Mouse (Mus musculus): ENCODE data around the gene Zfpl1. TPM values are rescaled to one million over a fixed set of nuclear protein-coding genes. Genes with fewer than 3 reads are reported as not detected.

Zfpl1 gene
- polyA plus RNA-seq (2015; fragmentation: Illumina TruSeq; extraction: RNeasy Lipid Tissue Mini Kit (QIAGEN cat#74804); ENCODE audit: insufficient read depth, low read depth, low replicate concordance) = 16.8 TPM

GRCm38 (mm10) chr19:6084478-6085248, at the start of gene Zfpl1, which contains the start of gene Cdca5:
Zfpl1 (minus strand) TSS chr19:6084956.
Cdca5 (plus strand) TSS chr19:6084983.

GRCm38 (mm10) chr19:6127760-6128341, 43.1 kb upstream of the Zfpl1 start, which contains the start of gene Snx15:
Snx15 (minus strand) TSS chr19:6128304.

GRCm38 (mm10) chr19:6117986-6118676, 33.4 kb upstream of the Zfpl1 start, which contains the start of gene Sac3d1:
Sac3d1 (minus strand) TSS chr19:6118650.

DNA sequence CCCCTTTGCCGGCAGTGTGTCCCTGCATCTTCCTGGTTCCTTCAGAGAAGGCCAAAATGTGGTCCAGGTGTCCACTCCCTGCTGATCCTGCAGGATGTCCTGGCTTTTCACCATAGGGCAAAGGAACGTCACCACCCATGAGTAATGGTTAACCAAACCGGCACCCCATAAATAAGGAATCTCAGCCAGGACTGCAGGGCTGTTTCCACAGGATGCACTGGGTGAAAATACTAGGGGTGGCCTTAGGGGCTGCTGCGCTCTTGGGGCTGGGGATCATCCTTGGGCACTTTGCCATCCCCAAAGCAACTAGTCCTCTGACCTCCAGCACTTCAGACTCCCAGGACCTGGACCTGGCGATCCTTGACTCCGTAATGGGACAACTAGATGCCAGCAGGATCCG, 20.8 kb upstream of the Zfpl1 start, which contains the start of gene Naaladl1:
Naaladl1 (plus strand) TSS at position 197 of the 400 bp plus-strand sequence.

GRCm38 (mm10) chr19:6094119-6094518, 9.4 kb upstream of the Zfpl1 start, which contains the start of gene AC131692.1:
AC131692.1 (plus strand) TSS chr19:6094419.

DNA sequence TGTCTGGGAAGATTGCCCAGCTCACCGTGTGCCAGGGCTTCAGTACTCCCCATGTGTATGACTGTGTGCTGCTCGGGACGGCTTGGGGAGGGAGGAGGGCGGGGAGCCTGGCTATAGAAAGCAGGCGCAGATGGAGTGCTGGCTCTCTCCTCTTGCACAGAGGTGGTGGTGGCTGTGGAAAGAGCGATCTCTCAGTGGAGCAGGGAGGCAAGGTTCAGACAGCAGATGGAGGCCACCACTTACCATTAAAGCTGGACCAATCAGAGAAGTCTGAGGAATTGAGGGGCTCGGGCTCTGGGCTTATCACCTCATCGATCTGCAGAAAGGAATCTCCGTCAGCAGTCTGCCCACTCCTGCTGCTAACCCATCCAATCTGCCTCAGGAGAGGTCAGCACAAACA, 2.6 kb downstream of the Zfpl1 start, which contains the start of gene Gm28374:
Gm28374 (minus strand) TSS at position 101 of the 400 bp plus-strand sequence.

GRCm38 (mm10) chr19:6079983-6080480, 4.7 kb downstream of the Zfpl1 start, which contains the start of gene Tmem262:
Tmem262 (plus strand) TSS chr19:6080033.

GRCm38 (mm10) chr19:6076564-6077393, 8.0 kb downstream of the Zfpl1 start, which contains the start of gene Vps51:
Vps51 (minus strand) TSS chr19:6077231.

DNA sequence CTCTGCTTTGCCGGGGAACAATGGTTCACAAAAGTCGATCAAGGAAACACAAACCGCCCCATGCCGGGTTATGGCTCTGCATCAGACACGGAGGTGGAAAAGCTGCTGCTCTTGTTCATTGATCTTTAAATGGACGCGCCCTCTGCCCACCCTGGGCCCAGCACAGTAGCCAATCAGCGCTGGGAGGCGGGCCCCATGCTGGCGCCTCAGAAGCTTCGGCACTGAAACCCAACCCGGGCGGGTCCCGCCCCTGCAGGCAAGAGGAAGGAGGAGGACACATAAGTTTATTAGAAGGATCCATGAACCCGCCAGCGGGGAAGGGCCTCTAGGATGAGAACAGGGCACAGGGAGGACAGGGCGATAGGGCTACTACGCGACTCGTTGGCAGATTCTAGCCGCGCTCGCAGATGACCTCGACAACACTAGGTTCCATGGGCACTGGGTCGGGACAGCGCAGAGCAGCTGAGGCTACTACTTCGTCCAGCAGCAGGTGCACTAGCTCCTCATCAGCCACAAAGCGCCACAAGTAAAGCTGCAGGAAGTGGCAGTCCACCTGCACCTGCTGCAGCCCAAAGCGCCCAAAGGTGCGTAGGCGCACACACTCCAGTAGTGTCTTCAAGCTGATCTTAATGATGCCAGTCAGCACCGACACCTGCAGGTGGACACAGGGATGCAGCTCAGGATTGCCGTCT, 16.9 kb downstream of the Zfpl1 start, which contains the start of gene Tm7sf2:
Tm7sf2 (minus strand) TSS at position 650 of the 692 bp plus-strand sequence.

DNA sequence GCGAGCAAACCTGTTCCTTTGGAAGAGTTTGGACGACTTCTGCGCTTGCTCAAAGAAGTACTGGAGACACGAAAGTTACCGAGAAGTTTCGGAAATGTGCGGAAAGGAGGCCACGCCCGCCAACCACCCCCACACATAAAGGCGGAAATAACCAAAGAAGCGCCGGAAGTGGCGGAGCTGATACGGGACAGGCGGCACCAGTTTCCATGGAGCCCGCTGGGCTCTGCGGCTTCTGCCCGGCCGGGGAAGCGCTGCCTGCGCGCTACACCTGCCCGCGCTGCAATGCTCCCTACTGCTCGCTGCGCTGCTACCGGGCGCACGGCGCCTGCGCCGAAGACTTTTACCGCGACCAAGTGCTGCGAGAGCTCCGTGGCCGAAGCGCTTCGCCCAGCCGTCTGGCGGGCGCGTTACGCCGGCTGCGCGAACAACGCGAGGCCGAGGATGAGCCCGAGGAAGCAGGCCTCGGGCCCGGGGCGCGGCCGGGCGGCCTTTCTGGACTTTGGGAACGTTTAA, 23.7 kb downstream of the Zfpl1 start, which contains the start of gene Znhit2:
Znhit2 (plus strand) TSS at position 172 of the 513 bp plus-strand sequence.

DNA sequence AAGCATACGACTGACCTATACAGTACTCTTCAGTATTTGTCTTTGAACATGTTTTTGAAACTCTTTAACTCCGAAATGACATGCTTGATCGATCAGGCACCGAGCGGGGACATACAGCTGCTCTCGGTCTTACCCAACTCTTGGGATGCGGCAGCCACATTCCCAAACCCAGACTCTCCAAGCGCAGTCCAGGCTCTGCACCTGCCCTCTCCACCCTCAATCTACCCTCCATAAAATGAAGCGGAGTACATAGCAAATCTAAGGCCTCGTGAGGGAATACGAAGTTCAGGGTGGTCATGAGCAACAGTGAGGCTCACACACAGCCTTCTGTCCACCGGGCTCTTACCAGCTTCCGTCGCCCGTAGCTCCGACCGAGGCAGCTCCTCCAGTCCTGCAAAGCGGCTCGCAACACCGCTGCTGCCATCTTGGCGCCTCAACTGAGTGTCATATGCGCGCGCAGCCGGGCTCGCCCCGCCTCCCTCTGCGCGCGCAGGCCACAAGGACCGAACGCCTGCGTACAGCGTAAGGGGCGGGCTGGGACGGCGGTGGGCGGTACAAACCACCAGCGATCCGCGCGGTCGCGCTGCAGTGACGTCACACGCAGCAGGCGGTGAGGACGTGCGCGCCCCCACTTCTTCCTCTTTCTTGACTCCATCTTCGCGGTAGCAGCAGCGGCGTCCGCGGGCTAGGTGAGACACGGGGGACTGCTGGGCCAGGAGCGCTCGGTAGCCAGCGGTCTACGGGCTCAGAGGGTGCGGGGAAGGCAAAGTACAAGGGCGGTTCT, 27.3 kb downstream of the Zfpl1 start, which contains the start of the genes Mrpl49 and Fau:
Mrpl49 (minus strand) TSS at position 473 of the 784 bp plus-strand sequence.
Fau (plus strand) TSS at position 532 of the 784 bp plus-strand sequence.

DNA sequence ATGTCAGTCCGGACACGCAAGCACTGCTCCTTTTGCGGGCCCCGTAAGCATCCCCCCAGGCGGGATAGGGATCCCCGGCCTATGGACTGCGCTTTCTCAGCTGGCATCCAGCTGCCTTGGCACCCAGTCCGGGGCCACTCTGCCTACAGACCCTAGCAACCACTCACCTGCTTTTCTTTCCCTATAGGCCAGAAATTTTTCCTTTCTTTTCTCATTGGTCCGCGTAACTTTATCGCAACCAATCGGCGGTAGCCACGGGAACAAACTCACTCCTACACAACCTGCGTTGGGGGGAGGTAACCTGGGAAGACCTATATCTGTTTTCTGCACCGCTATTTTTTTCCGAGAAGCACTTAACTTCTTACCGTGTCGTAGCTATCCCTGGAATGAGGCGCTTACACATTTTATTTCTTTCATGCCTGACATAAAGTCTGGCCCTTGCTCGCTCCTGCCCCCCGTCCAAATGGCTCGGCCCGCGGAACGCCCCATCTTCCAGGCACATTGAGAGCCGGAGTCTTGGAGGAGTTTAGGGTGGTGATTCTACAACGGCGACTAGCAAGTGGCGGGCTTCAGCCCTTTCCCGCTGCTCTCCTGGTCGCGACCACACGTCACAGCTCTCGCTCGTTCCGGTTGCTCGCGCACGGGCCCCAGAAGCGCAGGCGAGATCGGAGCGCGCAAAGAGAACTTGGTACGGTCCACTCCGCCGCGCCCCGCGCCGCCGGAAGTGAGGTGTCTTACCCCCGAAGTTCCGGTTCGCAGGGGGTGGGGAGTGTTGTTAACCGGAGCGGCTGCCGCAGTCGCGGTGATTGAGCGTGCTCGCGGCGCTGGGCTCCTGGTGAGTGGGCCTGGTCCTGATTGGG, 38.2 kb downstream of the Zfpl1 start, which contains the start of gene Syvn1:
Syvn1 (plus strand) TSS at position 283 of the 860 bp plus-strand sequence.

Other genes starting within 250 kb of the Zfpl1 start
- gene Frmd8, start 209.7 kb downstream of the Zfpl1 start, polyA plus RNA-seq (2015; fragmentation: Illumina TruSeq; extraction: RNeasy Lipid Tissue Mini Kit (QIAGEN cat#74804); ENCODE audit: insufficient read depth, low read depth, low replicate concordance) = 2.3 TPM
- 7.3 TPM for gene Slc25a45, start 207.1 kb downstream of the Zfpl1 start, polyA plus RNA-seq (2015; fragmentation: Illumina TruSeq; extraction: RNeasy Lipid Tissue Mini Kit (QIAGEN cat#74804); ENCODE audit: insufficient read depth, low read depth, low replicate concordance)
- gene Tigd3, start 190.8 kb downstream of the Zfpl1 start, polyA plus RNA-seq (2015; fragmentation: Illumina TruSeq; extraction: RNeasy Lipid Tissue Mini Kit (QIAGEN cat#74804); ENCODE audit: insufficient read depth, low read depth, low replicate concordance) = not detected
- gene Dpf2, start 171.9 kb downstream of the Zfpl1 start, polyA plus RNA-seq (2015; fragmentation: Illumina TruSeq; extraction: RNeasy Lipid Tissue Mini Kit (QIAGEN cat#74804); ENCODE audit: insufficient read depth, low read depth, low replicate concordance) = 16.6 TPM
- 4.4 TPM for gene Cdc42ep2, start 160.1 kb downstream of the Zfpl1 start, polyA plus RNA-seq (2015; fragmentation: Illumina TruSeq; extraction: RNeasy Lipid Tissue Mini Kit (QIAGEN cat#74804); ENCODE audit: insufficient read depth, low read depth, low replicate concordance)
- 6.8 TPM for gene Pola2, start 120.8 kb downstream of the Zfpl1 start, polyA plus RNA-seq (2015; fragmentation: Illumina TruSeq; extraction: RNeasy Lipid Tissue Mini Kit (QIAGEN cat#74804); ENCODE audit: insufficient read depth, low read depth, low replicate concordance)
- not detected for gene Slc22a20, start 98.8 kb downstream of the Zfpl1 start, polyA plus RNA-seq (2015; fragmentation: Illumina TruSeq; extraction: RNeasy Lipid Tissue Mini Kit (QIAGEN cat#74804); ENCODE audit: insufficient read depth, low read depth, low replicate concordance)
- 5.9 TPM for gene Capn1, start 69.1 kb downstream of the Zfpl1 start, polyA plus RNA-seq (2015; fragmentation: Illumina TruSeq; extraction: RNeasy Lipid Tissue Mini Kit (QIAGEN cat#74804); ENCODE audit: insufficient read depth, low read depth, low replicate concordance)
- 76.9 TPM for gene Syvn1, start 38.4 kb downstream of the Zfpl1 start, polyA plus RNA-seq (2015; fragmentation: Illumina TruSeq; extraction: RNeasy Lipid Tissue Mini Kit (QIAGEN cat#74804); ENCODE audit: insufficient read depth, low read depth, low replicate concordance)
- gene Mrpl49, start 27.2 kb downstream of the Zfpl1 start, polyA plus RNA-seq (2015; fragmentation: Illumina TruSeq; extraction: RNeasy Lipid Tissue Mini Kit (QIAGEN cat#74804); ENCODE audit: insufficient read depth, low read depth, low replicate concordance) = 5.0 TPM
- gene Fau, start 27.1 kb downstream of the Zfpl1 start, polyA plus RNA-seq (2015; fragmentation: Illumina TruSeq; extraction: RNeasy Lipid Tissue Mini Kit (QIAGEN cat#74804); ENCODE audit: insufficient read depth, low read depth, low replicate concordance) = 570 TPM
- gene Znhit2, start 23.8 kb downstream of the Zfpl1 start, polyA plus RNA-seq (2015; fragmentation: Illumina TruSeq; extraction: RNeasy Lipid Tissue Mini Kit (QIAGEN cat#74804); ENCODE audit: insufficient read depth, low read depth, low replicate concordance) = 7.4 TPM
- gene Tm7sf2, start 16.6 kb downstream of the Zfpl1 start, polyA plus RNA-seq (2015; fragmentation: Illumina TruSeq; extraction: RNeasy Lipid Tissue Mini Kit (QIAGEN cat#74804); ENCODE audit: insufficient read depth, low read depth, low replicate concordance) = 14.9 TPM
- gene Vps51, start 7.7 kb downstream of the Zfpl1 start, polyA plus RNA-seq (2015; fragmentation: Illumina TruSeq; extraction: RNeasy Lipid Tissue Mini Kit (QIAGEN cat#74804); ENCODE audit: insufficient read depth, low read depth, low replicate concordance) = 19.7 TPM
- gene Tmem262, start 4.9 kb downstream of the Zfpl1 start, polyA plus RNA-seq (2015; fragmentation: Illumina TruSeq; extraction: RNeasy Lipid Tissue Mini Kit (QIAGEN cat#74804); ENCODE audit: insufficient read depth, low read depth, low replicate concordance) = not detected
- gene Gm28374, start 2.7 kb downstream of the Zfpl1 start, polyA plus RNA-seq (2015; fragmentation: Illumina TruSeq; extraction: RNeasy Lipid Tissue Mini Kit (QIAGEN cat#74804); ENCODE audit: insufficient read depth, low read depth, low replicate concordance) = not detected
- gene Cdca5, start within 50 bp of the Zfpl1 start, polyA plus RNA-seq (2015; fragmentation: Illumina TruSeq; extraction: RNeasy Lipid Tissue Mini Kit (QIAGEN cat#74804); ENCODE audit: insufficient read depth, low read depth, low replicate concordance) = not detected
- not detected for gene AC131692.1, start 9.5 kb upstream of the Zfpl1 start, polyA plus RNA-seq (2015; fragmentation: Illumina TruSeq; extraction: RNeasy Lipid Tissue Mini Kit (QIAGEN cat#74804); ENCODE audit: insufficient read depth, low read depth, low replicate concordance)
- gene Naaladl1, start 20.8 kb upstream of the Zfpl1 start, polyA plus RNA-seq (2015; fragmentation: Illumina TruSeq; extraction: RNeasy Lipid Tissue Mini Kit (QIAGEN cat#74804); ENCODE audit: insufficient read depth, low read depth, low replicate concordance) = not detected
- gene Sac3d1, start 33.7 kb upstream of the Zfpl1 start, polyA plus RNA-seq (2015; fragmentation: Illumina TruSeq; extraction: RNeasy Lipid Tissue Mini Kit (QIAGEN cat#74804); ENCODE audit: insufficient read depth, low read depth, low replicate concordance) = 3.3 TPM
- 10.1 TPM for gene Snx15, start 43.3 kb upstream of the Zfpl1 start, polyA plus RNA-seq (2015; fragmentation: Illumina TruSeq; extraction: RNeasy Lipid Tissue Mini Kit (QIAGEN cat#74804); ENCODE audit: insufficient read depth, low read depth, low replicate concordance)
- gene Batf2, start 56.0 kb upstream of the Zfpl1 start, polyA plus RNA-seq (2015; fragmentation: Illumina TruSeq; extraction: RNeasy Lipid Tissue Mini Kit (QIAGEN cat#74804); ENCODE audit: insufficient read depth, low read depth, low replicate concordance) = 1.2 TPM
- gene Arl2, start 56.6 kb upstream of the Zfpl1 start, polyA plus RNA-seq (2015; fragmentation: Illumina TruSeq; extraction: RNeasy Lipid Tissue Mini Kit (QIAGEN cat#74804); ENCODE audit: insufficient read depth, low read depth, low replicate concordance) = 9.0 TPM
- gene Majin, start 99.4 kb upstream of the Zfpl1 start, polyA plus RNA-seq (2015; fragmentation: Illumina TruSeq; extraction: RNeasy Lipid Tissue Mini Kit (QIAGEN cat#74804); ENCODE audit: insufficient read depth, low read depth, low replicate concordance) = not detected
- gene Gpha2, start 141.4 kb upstream of the Zfpl1 start, polyA plus RNA-seq (2015; fragmentation: Illumina TruSeq; extraction: RNeasy Lipid Tissue Mini Kit (QIAGEN cat#74804); ENCODE audit: insufficient read depth, low read depth, low replicate concordance) = not detected
- 8.9 TPM for gene Ppp2r5b, start 150.9 kb upstream of the Zfpl1 start, polyA plus RNA-seq (2015; fragmentation: Illumina TruSeq; extraction: RNeasy Lipid Tissue Mini Kit (QIAGEN cat#74804); ENCODE audit: insufficient read depth, low read depth, low replicate concordance)
- 8.4 TPM for gene Atg2a, start 156.7 kb upstream of the Zfpl1 start, polyA plus RNA-seq (2015; fragmentation: Illumina TruSeq; extraction: RNeasy Lipid Tissue Mini Kit (QIAGEN cat#74804); ENCODE audit: insufficient read depth, low read depth, low replicate concordance)
- gene Ehd1, start 191.8 kb upstream of the Zfpl1 start, polyA plus RNA-seq (2015; fragmentation: Illumina TruSeq; extraction: RNeasy Lipid Tissue Mini Kit (QIAGEN cat#74804); ENCODE audit: insufficient read depth, low read depth, low replicate concordance) = 9.0 TPM
- 20.5 TPM for gene Cdc42bpg, start 221.5 kb upstream of the Zfpl1 start, polyA plus RNA-seq (2015; fragmentation: Illumina TruSeq; extraction: RNeasy Lipid Tissue Mini Kit (QIAGEN cat#74804); ENCODE audit: insufficient read depth, low read depth, low replicate concordance)

Data from pancreas, adult 10 weeks (tissue).